Mouse (Mus musculus) common myeloid progenitor, adult 5-6 weeks (primary cell): ENCODE data around the gene Prss38. TPM values are rescaled to one million over a fixed set of nuclear protein-coding genes. Genes with fewer than 3 reads are reported as not detected.

ENCODE experiments used
- ATAC-seq: replicated peaks from 2 replicates; pipeline ENCODE4 v1.8.0; 2016; ENCODE audit warnings: low read depth, mild to moderate bottlenecking, moderate TSS enrichment, inconsistent platforms; ENCODE audit not compliant: poor library complexity, severe bottlenecking
- total RNA-seq: library from RNA; stranded (forward); fragments of 200-1000, 187-1606 nt; gene quantifications from 2 replicates; pipeline ENCODE4 v1.2.3, GENCODE M21; 2017

Gene Prss38
- total RNA-seq, 1 experiment from 2014 or later: not detected

DNA sequence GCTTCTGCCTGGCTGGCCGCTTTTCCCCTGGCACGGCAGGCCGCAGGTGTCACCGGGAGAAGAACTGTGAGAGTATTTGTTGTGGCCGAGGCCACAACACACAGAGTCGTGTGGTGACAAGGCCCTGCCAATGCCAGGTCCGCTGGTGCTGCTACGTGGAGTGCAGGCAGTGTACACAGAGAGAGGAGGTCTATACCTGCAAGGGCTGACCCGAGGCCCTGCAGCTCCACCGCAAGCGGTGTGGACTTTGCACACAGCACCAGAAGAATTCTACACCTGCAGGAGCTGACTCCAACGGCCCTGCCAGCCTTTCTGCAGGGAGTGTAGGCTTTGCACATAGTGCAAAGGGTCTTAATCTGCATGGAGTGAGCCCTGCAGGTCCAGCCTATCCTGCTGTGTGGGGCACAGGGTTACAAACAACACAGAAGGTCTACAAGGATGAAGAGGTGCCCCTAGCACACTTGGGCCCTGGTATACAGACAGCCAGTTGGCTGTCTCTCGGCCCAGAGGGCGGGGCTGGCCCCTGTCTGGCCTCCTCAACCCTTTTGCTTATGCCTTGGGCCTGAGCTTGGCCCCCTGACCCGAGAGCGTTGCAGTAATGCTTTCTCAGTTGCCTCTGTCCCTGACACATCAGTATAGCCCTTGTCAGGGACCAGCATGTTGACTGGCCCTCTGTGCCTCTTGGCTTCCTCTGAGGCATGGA, 44.1 kb downstream of the Prss38 start:
- ATAC-seq: no peak

DNA sequence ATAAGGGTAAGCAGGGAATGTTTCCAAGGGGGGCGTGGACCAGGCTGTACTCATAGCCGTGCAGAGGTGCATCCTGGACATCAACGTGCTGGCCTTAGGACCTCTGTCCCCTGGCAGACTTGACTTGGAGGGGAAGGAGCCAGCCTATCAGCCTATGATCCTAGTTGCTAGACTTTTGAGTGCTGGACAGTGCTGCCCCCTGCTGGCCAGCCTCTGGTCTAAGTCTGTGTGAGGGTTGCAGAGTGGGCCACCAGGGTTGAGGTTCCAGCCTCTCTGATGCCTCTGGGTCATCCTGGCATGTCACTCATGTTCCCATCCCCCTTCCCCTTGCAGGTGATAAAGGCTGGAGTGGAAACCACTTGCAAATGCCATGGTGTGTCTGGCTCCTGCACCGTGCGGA, 44.9 kb downstream of the Prss38 start:
- peak; percentile 77 for ATAC-seq

DNA sequence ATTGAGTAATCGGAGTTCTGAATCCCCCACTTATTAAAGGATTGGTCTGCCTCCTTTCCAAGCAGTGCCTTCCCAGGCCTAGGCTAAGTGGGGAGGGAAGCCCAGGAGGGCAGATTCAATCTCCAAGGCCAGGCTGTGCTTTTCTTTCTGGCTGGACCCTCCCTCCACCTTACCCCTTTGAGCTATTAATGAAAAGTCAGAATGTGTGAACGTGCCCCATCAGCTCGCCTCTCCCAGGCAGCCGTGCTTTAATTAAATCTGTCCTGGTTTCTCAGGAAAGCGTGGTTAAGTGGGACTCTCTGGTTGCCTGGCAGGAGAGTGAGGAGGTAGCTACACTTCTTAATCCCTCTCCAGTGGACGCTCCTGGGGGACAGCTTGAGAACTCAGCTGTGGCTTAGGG, 45.8 kb downstream of the Prss38 start:
- ATAC-seq: no peak

DNA sequence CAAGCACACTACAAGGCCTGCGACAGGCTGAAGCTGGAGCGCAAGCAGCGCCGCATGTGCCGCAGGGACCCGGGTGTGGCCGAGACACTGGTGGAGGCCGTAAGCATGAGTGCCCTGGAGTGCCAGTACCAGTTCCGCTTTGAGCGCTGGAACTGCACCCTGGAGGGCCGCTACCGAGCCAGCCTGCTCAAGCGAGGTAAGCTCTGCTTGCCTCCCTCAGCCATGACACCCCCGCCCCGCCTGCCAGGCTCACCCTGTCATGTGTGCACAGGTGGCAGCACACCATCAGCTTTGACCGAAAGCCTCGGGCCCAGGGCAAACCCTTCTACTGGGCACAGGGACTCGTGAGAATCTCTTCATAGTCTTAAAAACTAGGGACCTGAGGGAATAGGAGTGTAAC, 47.8 kb downstream of the Prss38 start:
- ATAC-seq: no peak

DNA sequence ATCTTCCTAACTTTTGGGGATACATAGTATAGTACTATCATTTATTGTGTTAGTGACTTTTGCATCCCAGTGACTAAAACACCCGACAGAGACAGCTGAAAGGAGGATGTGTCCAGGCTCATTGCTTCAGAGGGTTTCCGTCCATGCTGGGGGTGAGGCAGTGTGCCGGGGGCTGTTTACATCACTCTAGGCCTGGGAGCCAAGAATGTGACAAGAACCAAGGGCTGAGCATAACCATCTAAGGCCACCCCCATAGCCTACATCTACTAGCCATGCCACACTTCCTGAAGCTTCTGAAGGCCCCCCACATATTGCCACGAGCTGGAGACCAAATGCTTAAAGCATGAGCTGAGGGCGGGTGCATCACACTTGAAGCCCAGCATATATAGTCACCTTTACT, 50.7 kb downstream of the Prss38 start:
- ATAC-seq: no peak

DNA sequence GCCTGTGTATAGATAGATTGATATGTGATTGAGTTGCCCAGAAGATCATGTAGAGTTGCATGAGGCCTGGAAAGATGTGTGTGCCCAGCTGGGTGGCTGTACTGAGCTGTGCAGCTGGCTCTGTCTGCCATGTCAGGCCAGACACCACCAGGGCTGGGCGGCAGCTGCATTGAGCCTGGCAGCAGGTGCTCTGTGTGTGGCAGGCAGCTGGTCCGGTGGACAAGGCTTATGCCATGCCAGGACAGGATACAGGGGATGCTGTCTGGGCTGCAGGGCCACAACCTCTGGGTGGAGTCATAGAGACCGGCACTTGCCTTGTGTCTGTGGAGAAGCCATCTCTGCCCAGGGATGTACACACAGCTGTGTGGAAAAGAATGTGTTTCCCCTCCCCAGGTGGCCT, 52.5 kb downstream of the Prss38 start:
- no peak for ATAC-seq

Other genes starting within 250 kb of the Prss38 start
- gene Obscn, start 239.3 kb downstream of the Prss38 start, total RNA-seq: 0.19 TPM in 1 of 2 replicates, not detected in the other
- 3.3 and 6.1 TPM in 2 replicates for gene Iba57, start 211.9 kb downstream of the Prss38 start, total RNA-seq
- not detected in 2 replicates for gene Gjc2, start 192.4 kb downstream of the Prss38 start, total RNA-seq
- gene Guk1, start 183.4 kb downstream of the Prss38 start, total RNA-seq: 26.8 and 36.6 TPM in 2 replicates
- gene Mrpl55, start 173.2 kb downstream of the Prss38 start, total RNA-seq: 49.7 and 68.8 TPM in 2 replicates
- 16.6 and 18.6 TPM in 2 replicates for gene 2310033P09Rik, start 167.3 kb downstream of the Prss38 start, total RNA-seq
- gene Arf1, start 147.4 kb downstream of the Prss38 start, total RNA-seq: 300 and 320 TPM in 2 replicates
- not detected in 2 replicates for gene Wnt3a, start 84.9 kb downstream of the Prss38 start, total RNA-seq
- gene Wnt9a, start 68.7 kb downstream of the Prss38 start, total RNA-seq: not detected in 2 replicates
- 4.4 and 8.4 TPM in 2 replicates for gene Jmjd4, start 74.4 kb upstream of the Prss38 start, total RNA-seq
- gene Snap47, start 75.5 kb upstream of the Prss38 start, total RNA-seq: 8.2 and 8.5 TPM in 2 replicates
- gene Zfp867, start 96.8 kb upstream of the Prss38 start, total RNA-seq: 2.5 and 3.0 TPM in 2 replicates
- gene Zkscan17, start 151.1 kb upstream of the Prss38 start, total RNA-seq: 14.9 and 23.1 TPM in 2 replicates
- gene Nlrp3, start 165.9 kb upstream of the Prss38 start, total RNA-seq: 2.8 and 7.3 TPM in 2 replicates
- not detected in 2 replicates for gene Olfr222, start 200.6 kb upstream of the Prss38 start, total RNA-seq
- gene Olfr223, start 217.6 kb upstream of the Prss38 start, total RNA-seq: not detected in 2 replicates